Comparison of ENCODE assay signal across 8 mouse cellular contexts in genomic region chr1:160714685-160715084, GRCm38 (mm10).
DNase-seq lines count a peak whose midpoint lies in the region; ATAC-seq and TF ChIP-seq lines count a peak whose summit lies in the region.

No protein-coding gene starts in this region.

- no peaks in the 10 kb centered on the region for H3K9me3 ChIP-seq in heart, postnatal 0 days (replicated peaks; ENCODE audit: control insufficient read depth, low read length)
- no peaks in the 10 kb centered on the region for H3K9me3 ChIP-seq in hindbrain, postnatal 0 days (ENCODE audit: low read length)

- H3K27me3 ChIP-seq in heart, postnatal 0 days (ENCODE audit: control insufficient read depth, insufficient read depth, low read length): no peaks in the 10 kb centered on the region
- H3K27me3 ChIP-seq in hindbrain, postnatal 0 days (ENCODE audit: insufficient read depth, low read length): no peaks in the 10 kb centered on the region

- peaks cover 12% of the 10 kb centered on the region for H3K4me1 ChIP-seq in heart, postnatal 0 days (ENCODE audit: control insufficient read depth, insufficient read depth)
- H3K4me1 ChIP-seq in hindbrain, postnatal 0 days (ENCODE audit: insufficient read depth, low read length): no peaks in the 10 kb centered on the region

- no peak for TF ChIP-seq EP300 in heart, postnatal 0 days (IDR thresholded peaks at IDR 0.05; ENCODE audit: low read depth)

- H3K4me2 ChIP-seq in heart, postnatal 0 days (ENCODE audit: low read depth, low read length): no peak overlapping the region
- H3K4me2 ChIP-seq in hindbrain, postnatal 0 days (ENCODE audit: low read depth, low read length): no peak overlapping the region

- ATAC-seq in heart, postnatal 0 days (ENCODE audit: insufficient read depth, low read depth): no peak
- peak; percentile 74 for ATAC-seq in hindbrain, postnatal 0 days
- no peak for ATAC-seq in inflammation-experienced regulatory T-cells, adult 6 months

- peak; percentile 62 for TF ChIP-seq CTCF in heart, postnatal 0 days (IDR thresholded peaks at IDR 0.05; ENCODE audit: low read depth)
- TF ChIP-seq CTCF in hindbrain, postnatal 0 days (IDR thresholded peaks at IDR 0.05; ENCODE audit: low read depth): peak; percentile 81

- DNase-seq in heart, postnatal 0 days (ENCODE audit: low spot score): no peak
- no peak for DNase-seq in heart, adult 9 months (ENCODE audit: low spot score in 2 of 2)
- peak; percentile 16 for DNase-seq in A20 (ENCODE audit: low read depth, low spot score)
- peak; percentile 58 for DNase-seq in adipocyte (ENCODE audit: low spot score)
- peak; percentile 68 for DNase-seq in hindbrain, postnatal 0 days (ENCODE audit: low spot score)
- peak; percentile 9 for DNase-seq in right cerebral cortex, postnatal 14 days
- no peak for DNase-seq in urinary bladder, postnatal 25 days (ENCODE audit: low spot score)

- H3K9ac ChIP-seq in heart, postnatal 0 days (replicated peaks; ENCODE audit: low read depth, low read length): no peak overlapping the region
- H3K9ac ChIP-seq in hindbrain, postnatal 0 days (replicated peaks; ENCODE audit: low read length): no peak overlapping the region

- H3K4me3 ChIP-seq in heart, postnatal 0 days (ENCODE audit: low read depth, low read length): no peak overlapping the region
- no peak overlapping the region for H3K4me3 ChIP-seq in hindbrain, postnatal 0 days (ENCODE audit: low read length)

- no peaks in the 10 kb centered on the region for H3K36me3 ChIP-seq in heart, postnatal 0 days (replicated peaks; ENCODE audit: control insufficient read depth, insufficient read depth, low read length)
- H3K36me3 ChIP-seq in hindbrain, postnatal 0 days (ENCODE audit: insufficient read depth, low read length): no peaks in the 10 kb centered on the region

- H3K27ac ChIP-seq in heart, postnatal 0 days (ENCODE audit: low read depth): no peak overlapping the region
- no peak overlapping the region for H3K27ac ChIP-seq in hindbrain, postnatal 0 days

Comparison
In these comparisons a context has a peak if more than half of its experiments do, and no peak if none do; other contexts are left out.
1. DNase-seq: peak in A20 (single experiment), adipocyte (single experiment), hindbrain, postnatal 0 days (single experiment) and right cerebral cortex, postnatal 14 days (single experiment); none in heart, postnatal 0 days (single experiment), heart, adult 9 months (0 of 2) and urinary bladder, postnatal 25 days (single experiment).